Mouse (Mus musculus): ENCODE results near the gene Tas2r104.
A peak's percentile ranks its signal among the peaks of the same experiment; 100 is the strongest.

Tas2r104 gene

GRCm38 (mm10) chr6:131685644-131686043 is at the start of gene Tas2r104:
Gene Tas2r104 (minus strand): TSS chr6:131685744.
- DNase-seq (ENCODE audit: low read depth, low spot score), result no peak

GRCm38 (mm10) chr6:131712803-131713202 is 27.3 kb upstream of the Tas2r104 start:
- peak; percentile 22 for DNase-seq (ENCODE audit: low read depth, low spot score)

DNA sequence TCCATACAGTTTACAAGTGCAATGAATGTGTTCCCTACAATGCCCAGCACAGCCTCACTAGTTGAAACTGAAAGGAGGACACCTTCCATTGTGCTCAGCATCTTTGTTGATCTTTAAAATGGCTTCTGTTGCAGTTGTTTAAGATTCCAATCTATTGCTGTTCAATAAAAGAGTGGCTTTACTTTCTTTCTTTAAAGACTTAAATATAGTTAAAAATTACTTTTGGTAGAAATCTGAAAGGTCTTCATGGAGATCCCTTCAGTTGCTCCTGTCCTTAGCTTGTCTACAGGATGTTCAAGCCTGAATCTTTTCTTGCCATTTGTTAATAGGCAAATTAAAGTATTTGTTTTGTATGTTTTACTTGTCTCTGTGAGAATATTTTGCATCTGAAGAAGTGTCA is 4.4 kb upstream of the Tas2r104 start, which contains the start of gene Tas2r114:
Tas2r114 (minus strand) TSS at position 101 of the 400 bp plus-strand sequence.
- DNase-seq (ENCODE audit: low read depth, low spot score), result no peak

DNA sequence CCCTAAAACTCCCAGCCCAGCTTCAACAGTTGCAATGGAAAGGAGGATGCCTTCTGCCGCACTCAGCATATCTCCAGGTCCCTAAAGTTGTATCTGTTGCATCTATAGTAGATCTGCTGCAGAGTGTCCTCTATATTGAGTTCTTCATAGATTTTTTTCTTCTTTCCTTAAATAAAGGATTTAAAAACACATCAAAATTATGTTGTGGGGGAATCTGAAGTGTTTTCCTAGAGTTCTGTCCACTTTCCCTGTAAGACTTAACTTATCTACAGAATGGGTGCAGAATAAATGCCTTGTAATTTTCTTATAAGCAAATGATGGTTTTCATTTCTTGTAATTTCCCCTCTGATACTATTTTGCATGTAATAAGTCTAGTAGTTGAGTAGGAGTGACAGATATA is 1.9 kb upstream of the Tas2r104 start, which contains the start of gene Tas2r105:
Tas2r105 (minus strand) TSS at position 101 of the 400 bp plus-strand sequence.
- DNase-seq (ENCODE audit: low read depth, low spot score), result no peak

GRCm38 (mm10) chr6:131678786-131679185 is 6.8 kb downstream of the Tas2r104 start, which contains the start of gene Tas2r106:
Gene Tas2r106 (minus strand): TSS chr6:131678886.
- DNase-seq (ENCODE audit: low read depth, low spot score), result no peak

DNA sequence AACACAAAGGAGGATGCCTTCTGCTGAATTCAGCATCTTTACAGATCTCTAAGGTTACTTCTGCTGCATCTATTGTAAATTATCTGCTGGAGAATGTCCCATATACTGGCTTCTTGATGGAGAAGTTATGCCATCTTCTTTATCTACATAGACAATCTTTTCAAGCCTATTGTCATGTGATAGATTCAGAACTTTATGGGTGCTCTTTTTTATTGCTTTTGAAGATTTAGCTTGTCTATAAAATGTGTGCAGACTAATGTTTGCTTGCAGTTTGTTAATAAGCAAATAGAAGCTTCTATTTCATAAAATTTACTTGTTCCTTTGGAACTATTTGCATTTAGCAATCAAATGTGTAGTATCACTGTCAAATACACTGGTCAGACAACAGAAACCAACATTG is 25.5 kb downstream of the Tas2r104 start, which contains the start of gene Tas2r107:
Tas2r107 (minus strand) TSS at position 101 of the 400 bp plus-strand sequence.
- no peak for DNase-seq (ENCODE audit: low read depth, low spot score)

Data from WW6 (cell line).